Mouse (Mus musculus) cerebellum, postnatal 14 days (tissue): ENCODE measurements around the gene Mylpf.
A peak's percentile ranks its signal among the peaks of the same experiment; 100 is the strongest.

Experiments used
- DNase-seq, 2 experiments: peaks; one replicate each; pipeline ENCODE4 v3.0.0; 2021; ENCODE audit warnings: mixed read lengths in 2 of 2

Mylpf gene

DNA sequence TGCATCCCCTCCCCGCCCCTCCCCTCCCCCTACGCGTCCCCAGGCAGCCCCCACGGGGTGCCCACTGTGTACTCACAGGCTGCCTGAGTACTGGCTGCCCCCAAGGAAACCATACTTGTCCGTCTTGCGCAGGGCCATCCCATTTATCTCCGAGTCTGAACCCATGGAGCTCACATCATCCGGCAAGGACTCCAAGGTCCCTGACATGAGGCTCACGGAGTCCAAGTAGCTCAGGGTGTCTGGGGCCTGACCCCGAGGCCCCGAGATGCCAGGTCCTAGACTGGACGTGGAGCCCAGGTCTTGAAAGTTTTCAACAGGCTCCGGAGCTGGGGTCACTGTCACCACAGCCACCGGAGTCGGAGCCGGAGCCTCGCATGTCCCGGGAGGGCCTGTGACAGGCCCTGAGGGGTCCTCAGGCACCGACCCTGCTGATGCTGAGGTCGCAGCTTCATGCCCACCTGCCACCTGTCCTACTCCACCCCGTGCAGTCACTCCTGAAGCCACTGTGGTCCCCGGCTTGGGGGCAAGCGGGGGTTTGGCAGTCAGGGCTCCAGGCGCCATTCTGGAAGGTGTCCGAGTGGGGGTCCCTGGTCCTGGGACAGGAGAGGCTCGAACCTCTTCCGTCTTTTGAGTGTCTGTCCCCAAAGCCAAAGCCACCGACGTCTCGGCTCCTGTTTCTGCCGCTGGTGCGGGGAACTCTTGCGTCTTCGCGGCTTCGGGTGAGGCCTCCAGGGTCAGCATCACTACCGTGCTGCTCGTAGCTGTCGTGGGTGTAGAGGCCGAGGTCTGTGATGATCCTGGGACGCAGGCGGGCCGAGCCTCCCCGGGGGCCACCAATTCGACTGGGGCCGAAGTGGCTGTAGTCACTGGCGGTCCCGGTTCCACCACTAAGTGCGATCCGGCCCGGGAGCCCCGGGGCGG, 1.1 kb upstream of the Mylpf start:
- DNase-seq = peak; percentile 53 to 64

DNA sequence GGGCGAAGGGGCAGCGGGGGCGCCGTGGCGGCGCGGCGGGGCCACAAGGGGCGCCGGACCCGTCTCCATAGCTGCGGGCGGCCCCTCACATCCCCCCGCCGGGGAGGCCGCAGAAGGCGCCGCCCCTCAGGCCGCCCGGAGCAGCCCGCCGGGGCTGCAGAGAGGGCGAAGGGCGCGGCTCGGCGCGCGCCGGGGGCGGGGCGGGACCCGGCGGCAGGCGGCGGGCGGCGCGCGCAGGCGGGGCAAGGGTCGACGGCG, 466 bp upstream of the Mylpf start, which contains the start of gene Tbc1d10b:
Gene Tbc1d10b, minus strand, starts transcription at position 174 of the 258 bp plus-strand sequence.
- no peak for DNase-seq

DNA sequence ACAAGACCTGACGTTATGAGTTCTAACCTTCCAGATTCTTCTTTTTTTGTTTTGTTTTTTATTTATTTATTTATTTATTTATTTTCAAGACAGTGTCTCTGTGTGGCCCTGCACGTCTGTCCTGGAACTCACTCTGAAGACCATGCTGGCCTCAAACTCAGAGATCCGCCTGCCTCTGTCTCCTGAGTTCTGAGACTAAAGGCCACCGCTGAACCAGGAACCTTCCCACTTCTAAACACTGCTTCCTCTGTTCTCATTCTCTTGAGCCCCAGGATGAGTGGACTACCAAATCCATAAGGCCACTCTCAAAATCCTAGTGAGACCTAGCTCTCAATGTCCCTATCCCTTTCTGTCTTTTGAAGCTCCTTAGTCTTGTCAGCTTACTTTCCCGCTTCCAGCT, 1.2 kb downstream of the Mylpf start:
- DNase-seq = no peak

DNA sequence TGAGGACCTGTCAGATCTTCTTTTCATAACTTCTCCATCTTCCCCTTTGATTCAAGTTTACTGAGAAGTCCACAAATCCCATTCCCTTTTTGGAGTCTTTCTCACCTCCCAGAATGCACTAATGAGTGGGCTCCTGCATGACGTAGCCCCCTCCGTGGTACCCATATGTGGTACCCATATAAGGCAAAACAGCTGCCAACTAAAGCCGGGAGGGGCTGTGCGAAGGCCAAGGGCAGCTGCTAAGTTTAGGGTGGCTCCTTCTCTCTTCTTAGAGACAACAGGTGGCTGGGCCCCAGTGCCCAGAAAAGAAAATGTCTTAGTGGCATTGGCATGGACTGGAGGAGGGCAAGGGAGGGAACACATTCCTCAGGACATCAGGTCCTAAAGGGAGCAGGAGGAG, 1.6 kb downstream of the Mylpf start:
- DNase-seq = no peak

DNA sequence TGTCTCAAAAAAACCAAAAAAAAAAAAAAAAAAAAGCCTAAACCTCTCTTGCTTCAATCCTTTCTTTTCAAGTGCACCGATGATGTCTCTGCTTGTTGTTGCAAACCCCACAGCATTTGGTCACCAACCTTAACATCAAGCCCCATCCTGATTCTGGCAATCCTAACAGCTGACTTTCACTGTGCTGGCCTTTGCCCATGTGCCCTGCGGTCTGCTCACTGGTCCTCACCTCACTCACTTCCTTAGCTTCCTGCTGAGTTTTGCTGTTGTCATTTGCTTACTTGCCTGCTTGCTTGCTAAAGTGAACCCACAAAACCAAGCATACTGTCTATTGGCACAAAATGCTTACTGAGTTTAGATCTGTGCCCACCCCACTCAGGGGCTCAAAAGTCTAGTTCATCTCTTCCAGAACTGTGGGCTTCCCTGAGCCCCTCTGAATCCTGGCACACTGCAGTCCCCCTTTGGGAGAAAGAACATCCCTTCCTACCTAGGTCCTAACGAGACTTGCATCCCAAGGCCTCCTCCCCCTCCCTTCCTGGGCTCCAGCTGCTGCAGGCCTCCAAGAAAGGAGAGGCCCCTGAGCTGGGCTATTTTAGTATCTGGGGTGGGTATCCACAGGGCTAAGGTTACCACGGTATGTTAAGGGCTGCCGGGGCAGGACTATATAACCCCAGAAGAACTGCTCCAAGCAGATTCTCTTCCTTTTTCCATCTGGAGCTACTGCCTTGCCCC, 2.5 kb downstream of the Mylpf start:
- DNase-seq = no peak

DNA sequence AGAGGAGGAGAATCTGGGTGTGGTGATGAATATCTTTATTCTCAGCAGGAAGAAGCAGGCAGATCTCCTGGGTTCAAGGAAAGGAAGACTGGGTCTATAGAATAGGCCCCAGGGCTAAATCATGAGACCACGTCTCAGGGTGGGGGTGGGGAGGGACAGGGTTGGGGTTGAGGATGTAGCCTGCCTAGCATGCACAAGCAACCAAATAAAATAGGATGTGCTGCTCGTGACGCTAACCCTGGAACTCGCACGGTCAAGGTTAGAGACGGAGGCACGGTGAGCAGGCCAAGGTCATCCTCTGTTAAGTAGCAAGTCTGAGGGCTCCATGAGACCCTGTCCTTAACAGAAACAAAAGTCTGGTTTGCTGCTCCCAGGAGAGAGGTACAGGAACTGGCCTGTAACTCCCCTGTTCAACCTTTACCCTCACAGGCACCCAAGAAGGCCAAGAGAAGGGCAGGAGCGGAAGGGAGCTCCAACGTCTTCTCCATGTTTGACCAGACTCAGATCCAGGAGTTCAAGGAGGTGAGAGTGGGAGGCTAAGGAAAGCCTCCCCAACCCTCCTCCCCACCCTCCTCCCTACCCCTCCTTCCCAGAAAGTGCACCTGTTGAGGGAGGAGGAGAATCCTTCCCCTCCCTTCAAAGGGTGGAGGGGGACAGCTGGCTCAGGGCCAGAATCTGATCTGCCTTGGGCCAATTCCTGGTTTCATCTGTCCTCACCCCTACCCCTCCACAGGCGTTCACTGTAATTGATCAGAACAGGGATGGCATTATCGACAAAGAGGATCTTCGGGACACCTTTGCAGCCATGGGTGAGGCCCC, 4.0 kb downstream of the Mylpf start:
- DNase-seq = no peak

DNA sequence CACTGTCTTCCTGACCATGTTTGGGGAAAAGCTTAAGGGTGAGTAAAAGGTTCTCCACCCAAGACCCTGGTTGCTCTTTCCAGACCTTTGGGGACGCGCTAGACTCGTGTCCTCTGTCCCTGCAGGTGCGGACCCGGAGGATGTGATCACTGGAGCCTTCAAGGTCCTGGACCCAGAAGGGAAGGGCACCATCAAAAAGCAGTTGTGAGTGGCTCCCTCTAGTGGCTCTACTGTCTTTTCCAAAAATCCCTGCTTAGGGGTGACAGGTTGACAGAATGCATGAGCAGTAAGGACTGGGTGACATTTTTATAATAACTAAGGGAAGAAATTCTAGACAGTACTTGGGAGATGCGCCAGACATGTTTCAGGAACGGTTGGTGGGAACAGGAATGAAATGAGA, 4.8 kb downstream of the Mylpf start:
- DNase-seq = peak; percentile 69 to 76

DNA sequence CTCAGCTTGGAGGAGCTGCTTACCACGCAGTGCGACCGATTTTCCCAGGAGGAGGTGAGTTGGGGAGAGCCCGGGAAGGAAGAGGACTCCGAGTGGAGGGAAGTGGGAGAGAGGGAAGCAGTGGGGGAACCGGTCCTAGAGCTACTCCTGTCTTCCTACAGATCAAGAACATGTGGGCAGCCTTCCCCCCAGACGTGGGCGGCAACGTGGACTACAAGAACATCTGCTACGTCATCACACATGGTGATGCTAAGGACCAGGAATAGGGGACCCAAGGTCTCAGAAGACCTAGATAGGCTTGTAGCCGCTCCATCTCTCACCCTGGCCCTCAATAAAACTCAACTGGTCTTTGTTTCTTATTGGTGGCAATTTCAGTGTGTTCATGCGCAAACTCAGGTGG, 5.2 kb downstream of the Mylpf start:
- DNase-seq = no peak

DNA sequence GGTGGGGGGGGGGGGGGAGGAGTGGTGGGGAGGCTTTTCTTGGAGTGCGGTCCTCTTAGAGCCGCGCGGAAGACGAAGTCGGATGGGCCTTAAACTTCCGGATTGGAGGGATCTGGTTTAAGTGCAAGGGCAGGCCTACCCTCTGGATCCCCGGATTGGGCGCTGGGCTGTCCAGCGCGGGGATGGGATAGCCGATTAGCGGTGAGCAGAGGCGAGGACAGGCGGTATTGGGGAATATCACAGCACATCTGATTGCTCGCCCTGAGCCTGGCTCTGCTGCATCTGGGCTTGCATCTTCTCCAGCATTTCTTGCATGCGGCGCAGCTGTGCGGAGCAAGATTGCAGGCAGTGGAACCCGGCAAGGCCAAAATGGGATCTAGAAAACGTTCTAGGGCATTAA, 5.8 kb downstream of the Mylpf start:
- DNase-seq = no peak

DNA sequence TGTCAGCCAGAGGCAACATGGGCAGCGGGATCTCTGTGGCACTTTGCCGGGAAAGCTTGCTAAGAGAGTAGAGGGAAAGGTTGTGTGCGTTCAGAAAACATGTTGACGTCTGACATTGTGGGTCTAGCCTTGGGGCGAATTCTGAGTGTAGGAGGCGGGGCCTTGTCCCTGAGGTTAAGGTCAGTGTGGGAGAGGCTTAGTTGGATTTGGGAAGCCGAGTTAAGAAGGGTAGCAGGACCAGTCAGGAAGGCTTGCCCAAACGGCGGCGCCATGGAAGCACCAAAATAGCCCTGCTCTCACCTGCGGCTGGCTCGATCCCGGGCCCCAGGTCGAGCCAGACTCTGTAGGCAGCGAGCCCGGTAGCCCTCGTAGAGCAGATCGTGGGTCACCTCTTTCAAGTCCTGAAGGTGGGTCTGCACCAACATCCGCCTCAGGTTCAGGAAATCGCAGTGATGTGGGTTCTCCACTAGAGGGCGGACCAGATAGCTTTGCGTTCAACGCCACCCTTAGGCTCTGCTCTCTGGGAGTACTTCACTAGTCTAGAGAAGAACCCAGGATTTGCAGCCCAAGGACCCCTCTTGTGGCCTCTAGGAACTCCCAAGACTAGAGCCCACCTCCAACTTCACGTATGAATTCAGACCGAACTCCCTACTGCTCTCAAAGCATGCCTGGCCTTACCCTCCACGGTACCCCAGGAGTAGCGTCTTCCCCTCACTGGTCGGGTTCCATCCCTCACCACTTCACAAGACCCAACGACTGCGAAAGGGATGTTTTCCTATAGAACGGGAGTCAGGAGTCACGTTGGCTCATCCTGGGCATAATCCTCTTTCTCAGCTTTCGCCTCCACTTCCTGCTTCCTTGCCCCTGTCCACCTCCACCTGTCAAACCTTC, 6.5 kb downstream of the Mylpf start:
- DNase-seq = peak; percentile 79 to 80

DNA sequence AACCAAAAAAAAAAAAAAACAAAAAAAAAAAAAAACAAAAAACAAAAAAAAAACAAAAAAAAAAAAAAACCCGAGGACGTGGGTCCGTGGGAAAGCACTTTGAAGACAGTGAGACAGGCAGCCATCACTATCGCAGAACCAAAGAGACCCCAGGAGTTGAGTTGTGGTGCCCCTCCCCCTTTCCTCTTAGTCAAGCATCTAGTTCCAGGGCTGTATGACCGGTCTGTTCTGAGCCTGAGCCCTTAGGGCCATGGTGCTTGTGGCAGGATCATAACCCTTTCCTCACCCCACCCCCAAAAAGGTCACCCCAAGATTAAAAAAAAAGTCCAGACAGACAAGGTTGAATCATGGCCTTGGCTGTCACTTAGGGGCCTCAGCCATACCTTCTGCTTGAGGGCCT, 7.6 kb downstream of the Mylpf start:
- no peak for DNase-seq

DNA sequence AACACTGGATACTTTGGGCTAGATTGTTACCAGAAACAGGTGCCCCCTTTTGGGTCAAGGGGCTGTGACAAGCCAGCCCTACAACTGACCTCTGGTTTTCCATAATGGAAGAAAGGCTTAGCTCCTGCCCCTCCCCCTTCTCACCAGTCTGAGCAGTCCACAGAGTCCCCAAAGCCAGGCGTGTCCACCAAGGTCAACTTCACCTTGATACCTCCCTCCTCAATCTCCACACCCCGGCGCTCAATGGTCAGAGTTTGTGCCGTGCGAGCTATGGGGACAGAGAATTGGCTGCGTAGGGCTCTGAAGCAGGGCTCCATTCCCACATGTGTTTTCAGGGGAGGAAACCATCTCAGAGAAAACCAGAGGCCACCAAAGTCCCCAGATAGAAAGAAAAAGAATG, 8.8 kb downstream of the Mylpf start:
- no peak for DNase-seq

DNA sequence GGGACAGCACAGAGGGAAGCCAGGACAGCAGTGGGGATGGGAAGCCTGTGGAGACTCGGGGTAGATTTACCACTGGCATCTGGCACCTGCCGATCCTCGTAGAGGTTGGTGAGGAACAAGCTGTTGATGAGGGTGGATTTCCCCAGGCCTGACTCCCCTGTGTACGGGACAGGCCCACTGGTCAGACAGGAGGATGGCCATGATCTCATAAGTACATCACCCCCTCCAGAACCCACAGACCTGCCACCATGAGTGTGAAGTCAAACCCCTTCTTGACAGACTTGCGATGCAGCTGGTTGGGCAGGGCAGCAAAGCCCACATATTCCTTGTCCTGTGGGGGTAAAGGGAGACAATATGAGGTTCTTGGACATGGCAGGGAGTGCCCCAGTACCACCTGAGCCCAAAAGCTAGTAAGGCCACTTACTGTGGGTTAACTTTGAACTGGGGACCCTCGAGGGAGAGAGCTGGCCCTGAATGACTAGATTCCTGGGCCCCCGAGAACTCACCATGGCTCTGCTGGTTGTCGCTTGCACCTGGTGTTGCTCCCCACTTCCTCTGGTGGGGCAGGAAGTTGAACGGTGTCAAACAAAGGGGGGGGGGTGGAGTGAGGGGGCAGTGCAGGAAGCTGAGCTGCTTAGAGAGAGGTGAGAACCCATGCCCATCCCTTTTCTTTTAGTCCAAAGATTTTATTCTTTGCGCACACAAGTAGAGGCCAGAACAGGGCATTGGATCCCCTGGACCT, 9.4 kb downstream of the Mylpf start:
- DNase-seq = no peak

DNA sequence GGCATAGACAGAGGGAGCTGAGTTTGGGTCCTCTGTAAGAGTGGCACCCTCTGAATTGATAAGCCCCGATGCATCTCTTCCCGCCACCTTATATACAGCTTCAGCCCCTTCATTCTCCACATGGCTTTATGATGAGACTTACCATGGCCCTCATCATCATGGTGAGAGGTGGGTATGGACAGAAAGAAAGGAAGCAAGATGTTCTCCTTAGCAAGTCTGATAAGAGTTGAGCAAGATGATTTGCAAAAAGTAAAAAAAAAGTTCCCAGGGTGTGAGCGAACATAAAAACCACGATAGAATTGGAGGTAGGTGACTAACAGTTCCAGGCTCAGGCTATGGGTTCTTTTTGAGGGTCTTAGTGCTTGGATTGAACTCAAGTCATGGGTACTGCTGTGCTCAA, 10.0 kb downstream of the Mylpf start:
- DNase-seq = no peak

DNA sequence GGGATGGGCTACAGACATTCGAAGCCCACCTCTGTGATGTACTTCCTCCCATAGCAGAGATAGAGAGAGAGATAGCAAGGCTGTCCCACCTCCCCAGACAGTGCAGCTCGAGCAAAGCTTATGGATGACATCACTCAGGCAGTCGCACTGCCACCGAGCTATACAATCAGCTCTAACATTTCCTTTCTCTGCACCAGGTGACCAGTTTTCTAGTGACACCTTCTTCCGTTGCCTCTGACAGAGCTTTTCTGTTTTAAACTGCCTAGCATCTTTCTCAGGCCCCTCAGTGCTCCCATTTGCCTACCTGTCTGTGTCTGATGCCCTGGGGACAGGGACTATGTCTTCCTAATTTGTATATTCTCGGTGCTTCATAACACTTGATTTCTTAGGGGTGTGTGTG, 11.8 kb downstream of the Mylpf start:
- no peak for DNase-seq

DNA sequence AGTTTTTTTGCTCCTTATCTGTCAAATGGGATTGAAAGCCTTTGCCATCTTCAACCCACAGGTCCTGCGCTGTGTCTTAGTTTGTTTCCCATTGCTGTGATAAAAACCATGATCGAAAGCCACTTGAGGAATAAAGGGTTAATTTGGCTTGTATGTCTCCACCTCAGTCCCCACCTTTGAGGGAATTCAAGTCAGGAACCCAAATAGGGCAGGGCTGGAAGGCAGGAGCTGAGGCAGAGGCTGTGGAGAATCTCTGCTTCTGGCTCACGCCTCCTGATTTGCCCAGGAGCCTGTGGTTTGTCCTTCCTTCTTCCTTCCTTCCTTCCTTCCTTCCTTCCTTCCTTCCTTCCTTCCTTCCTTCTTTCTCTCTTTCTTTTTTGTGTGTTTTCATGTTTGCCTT, 14.4 kb downstream of the Mylpf start:
- no peak for DNase-seq

DNA sequence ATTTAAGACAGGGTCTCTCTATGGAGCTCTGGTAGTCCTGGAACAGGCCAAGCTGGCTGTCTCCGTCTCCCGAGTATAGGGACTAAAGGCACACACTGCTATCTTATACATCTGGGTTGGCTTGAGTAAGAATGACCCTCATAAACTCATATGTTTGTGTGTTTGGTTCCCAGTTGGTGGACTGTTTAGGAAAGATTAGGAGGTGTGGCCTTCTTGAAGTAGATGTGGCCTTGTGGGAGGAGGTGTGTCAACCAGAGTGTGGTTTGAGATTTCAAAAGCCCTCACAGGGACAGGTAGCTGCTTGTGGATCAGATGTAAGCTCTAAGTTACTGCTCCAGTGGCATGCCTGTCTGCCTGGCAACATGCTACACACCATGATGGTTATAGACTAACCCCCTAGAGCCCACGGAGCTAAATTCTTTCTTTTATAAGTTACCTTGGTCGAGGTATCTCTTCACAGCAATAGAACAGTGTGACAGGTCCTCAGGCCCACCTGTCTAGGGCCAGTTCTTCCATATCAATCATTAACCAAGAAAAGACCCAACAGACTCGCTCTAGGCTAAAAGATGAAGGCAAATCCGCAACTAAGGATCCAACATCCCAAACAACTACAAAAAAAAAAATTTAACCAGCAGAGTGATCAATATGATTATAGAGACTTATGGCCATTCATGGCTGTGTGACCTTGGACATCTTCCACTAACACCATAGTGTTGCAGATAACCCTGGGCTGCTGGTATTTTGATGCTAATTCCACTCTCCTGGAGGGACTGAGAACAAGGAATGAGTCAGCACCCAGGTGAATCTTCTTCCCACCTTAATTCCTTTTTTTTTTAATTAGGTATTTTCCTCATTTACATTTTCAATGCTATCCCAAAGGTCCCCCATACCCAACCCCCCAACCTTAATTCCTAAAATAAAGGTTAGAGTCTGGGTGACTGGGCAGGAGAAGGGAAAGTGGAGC, 15.1 kb downstream of the Mylpf start:
- no peak for DNase-seq

DNA sequence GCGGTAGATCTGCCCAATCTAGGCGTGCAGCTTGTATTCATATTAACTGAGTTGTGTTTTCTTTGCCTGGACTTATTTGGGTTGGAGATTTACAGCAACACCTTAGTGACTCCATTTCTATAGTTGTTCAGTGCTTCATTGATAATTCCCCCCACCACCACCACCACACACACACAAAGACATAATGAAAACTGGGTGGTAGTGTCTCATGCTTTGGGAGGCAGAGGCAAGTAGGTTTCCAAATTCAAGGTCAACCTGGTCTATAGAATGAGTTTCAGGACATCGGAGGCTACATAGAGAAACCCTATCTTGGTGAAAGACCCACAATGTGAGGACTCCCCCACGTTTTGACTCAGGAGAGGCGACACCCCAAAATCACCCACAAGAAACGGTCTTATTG, 15.9 kb downstream of the Mylpf start:
- DNase-seq = no peak

DNA sequence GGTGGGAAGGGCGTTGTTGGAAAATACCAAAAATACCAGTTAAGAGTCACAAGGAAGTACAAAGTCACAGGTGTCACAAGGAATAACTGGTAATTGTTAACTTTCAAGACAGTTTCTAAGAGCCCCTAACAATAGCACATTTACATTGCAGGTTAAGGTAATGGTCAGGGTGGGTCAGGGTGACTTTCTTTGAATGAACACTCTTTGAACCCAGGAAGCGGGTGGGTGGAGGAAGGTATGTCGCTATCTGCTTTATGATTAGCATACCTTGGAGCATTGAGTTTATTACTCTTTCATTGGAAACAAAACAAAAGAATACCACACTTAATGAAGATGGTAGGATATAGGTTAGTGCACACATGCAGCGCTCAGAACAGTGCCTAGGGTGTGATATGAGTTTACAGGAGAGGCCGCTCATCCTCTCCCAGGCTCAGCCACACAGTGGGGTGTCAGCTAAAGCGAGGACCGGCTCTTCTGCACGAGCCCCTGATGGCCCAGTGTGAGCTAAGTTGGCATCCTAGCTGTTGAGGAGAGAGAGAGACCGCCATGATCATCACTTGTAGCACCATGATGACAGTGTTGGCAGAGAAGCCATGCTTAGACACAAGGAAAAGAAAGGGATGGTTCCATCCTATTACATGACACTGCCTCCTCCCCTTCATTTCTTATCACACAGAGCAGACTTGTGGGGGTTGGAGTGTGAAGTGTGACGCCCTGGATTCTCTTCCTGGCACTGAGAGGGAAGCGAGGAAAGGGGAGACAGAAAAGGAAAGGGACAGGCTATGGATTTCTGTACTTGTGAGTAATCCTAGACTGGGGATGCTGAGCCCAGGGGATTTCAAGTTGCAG, 16.7 kb downstream of the Mylpf start:
- DNase-seq = no peak
